Mouse (Mus musculus): ENCODE data around the gene Fam205a3.
"Not testable (repeated sequence)": the region's sequence is repeated elsewhere in the genome, so short reads cannot be mapped to it uniquely, and the experiment has no call there.

Fam205a3 gene

GRCm38 (mm10) chr4:42318034-42318433 lies at the start of gene Fam205a3:
Gene Fam205a3, plus strand, starts transcription at chr4:42318334.
- DNase-seq (ENCODE audit: low read depth in 1 of 2, low spot score in 2 of 2) = not testable (repeated sequence)

GRCm38 (mm10) chr4:42293967-42294366 lies 24.2 kb upstream of the Fam205a3 start, which contains the start of gene Gm21953:
Gene Gm21953, plus strand, starts transcription at chr4:42294267.
- not testable (repeated sequence) for DNase-seq (ENCODE audit: low read depth in 1 of 2, low spot score in 2 of 2)

All from monocyte, adult 2 months (primary cell).